Mouse (Mus musculus) left cerebral cortex, adult 8-10 months (tissue): ENCODE results near the gene Cradd. TPM values are rescaled to one million over a fixed set of nuclear protein-coding genes. Genes with fewer than 3 reads are reported as not detected.

ENCODE experiments used
- DNase-seq, 2 experiments: peaks; one replicate each; pipeline ENCODE4 v3.0.0; 2022; ENCODE audit warnings: low spot score in 2 of 2
- total RNA-seq, 4 experiments: library from RNA; stranded (reverse); gene quantifications; 2 replicates each; pipeline ENCODE4 v1.2.4; 2022

Cradd gene
- total RNA-seq, 4 experiments from 2014 or later: 8.2 to 11.0 (median 9.0) TPM

DNA sequence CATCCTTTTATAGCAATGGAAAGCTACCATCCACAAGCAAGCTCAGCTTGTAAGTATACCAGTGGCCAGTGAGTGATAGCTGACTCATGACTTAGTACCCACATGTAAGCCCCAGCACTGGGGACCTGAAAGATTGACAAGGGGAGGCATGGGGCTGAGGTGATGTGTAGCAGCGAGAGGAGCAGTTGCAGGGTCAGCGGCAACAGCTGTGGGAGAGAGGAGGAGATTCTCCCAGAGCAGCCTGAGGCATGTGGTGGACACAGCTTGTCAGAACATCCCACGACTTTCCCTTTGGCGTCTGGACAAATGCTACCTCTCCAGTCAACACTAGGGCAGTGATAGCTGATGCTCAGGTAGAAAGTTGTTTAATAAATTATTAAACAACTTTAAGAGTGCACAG is 190.9 kb downstream of the Cradd start:
- no peak for DNase-seq

Other genes with a start within 250 kb of the Cradd start
- gene Socs2, start 93.0 kb upstream of the Cradd start, total RNA-seq: 10 to 100 TPM; 26.5 to 29.7 (median 27.7) TPM
- gene Mrpl42, start 177.8 kb upstream of the Cradd start, total RNA-seq: 10 to 100 TPM; 60.9 to 73.8 (median 65.8) TPM
- 100 to 1,000 TPM; 181 to 234 (median 208) TPM for gene Ube2n, start 191.0 kb upstream of the Cradd start, total RNA-seq
- gene Nudt4, start 240.0 kb upstream of the Cradd start, total RNA-seq: 100 to 1,000 TPM; 125 to 146 (median 131) TPM